Mouse (Mus musculus) erythroblast, embryonic 14.5 days (primary cell): ENCODE results near the gene Snd1. TPM values are rescaled to one million over a fixed set of nuclear protein-coding genes. Genes with fewer than 3 reads are reported as not detected.

Experiments used
- H3K27me3 ChIP-seq: 2 replicates; pipeline ENCODE4 v1.6.1; 2012; ENCODE audit warnings: inconsistent platforms; ENCODE audit not compliant: control insufficient read depth
- H3K36me3 ChIP-seq: 2 replicates; pipeline ENCODE4 v1.6.1; 2012; ENCODE audit warnings: mild to moderate bottlenecking, inconsistent platforms; ENCODE audit not compliant: control insufficient read depth
- H3K4me1 ChIP-seq: 2 replicates; pipeline ENCODE4 v1.6.1; 2012; ENCODE audit warnings: inconsistent platforms; ENCODE audit not compliant: control insufficient read depth
- H3K4me3 ChIP-seq: replicated peaks from 2 replicates; pipeline ENCODE3; 2012; ENCODE audit warnings: moderate library complexity, mild to moderate bottlenecking, inconsistent platforms
- H3K9me3 ChIP-seq: 2 replicates; pipeline ENCODE4 v1.6.1; 2012; ENCODE audit warnings: low read length, inconsistent platforms, mixed read lengths; ENCODE audit not compliant: control insufficient read depth
- GATA1 ChIP-seq: IDR thresholded peaks from 2 replicates; pipeline ENCODE4 v1.6.1; 2012; ENCODE audit warnings: low read length, inconsistent platforms, mixed read lengths
- TAL1 ChIP-seq: IDR thresholded peaks from 3 replicates; pipeline ENCODE4 v1.6.1; 2012; ENCODE audit warnings: low read length, inconsistent platforms, mixed read lengths
- polyA plus RNA-seq: library from polyadenylated mRNA; stranded (reverse); fragments of >175 nt; gene quantifications from 2 replicates; pipeline ENCODE4 v1.2.3, GENCODE M21; 2012

Snd1 gene
- polyA plus RNA-seq, 1 experiment = 1.9 TPM

DNA sequence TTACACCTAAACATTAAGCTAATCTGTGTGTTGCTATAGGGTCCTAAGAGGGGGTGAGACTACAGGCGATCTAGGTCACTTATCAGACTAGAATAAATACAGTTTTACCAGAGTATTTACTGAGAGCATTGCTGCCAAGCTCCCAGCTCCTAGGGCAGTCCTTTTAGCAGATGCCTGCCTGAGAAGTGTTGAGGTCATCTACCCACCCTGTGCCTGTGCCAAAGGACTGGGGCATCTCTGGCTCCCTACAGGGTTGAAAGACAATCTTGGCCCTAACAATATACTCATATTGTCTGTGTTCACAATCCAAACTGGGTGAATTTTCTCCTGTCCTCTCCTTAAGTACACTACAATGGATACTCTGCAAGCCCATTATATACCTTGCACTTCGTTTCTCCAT, 340.0 kb downstream of the Snd1 start:
- Histone ChIP-seq H3K27me3 (no peaks in the 10 kb centered on the region), H3K4me3 (no peak overlapping the region), H3K4me1 (no peaks in the 10 kb centered on the region), H3K36me3 (no peaks in the 10 kb centered on the region), H3K9me3 (no peaks in the 10 kb centered on the region)
- TF ChIP-seq GATA1 = no peak
- no peak for TF ChIP-seq TAL1

DNA sequence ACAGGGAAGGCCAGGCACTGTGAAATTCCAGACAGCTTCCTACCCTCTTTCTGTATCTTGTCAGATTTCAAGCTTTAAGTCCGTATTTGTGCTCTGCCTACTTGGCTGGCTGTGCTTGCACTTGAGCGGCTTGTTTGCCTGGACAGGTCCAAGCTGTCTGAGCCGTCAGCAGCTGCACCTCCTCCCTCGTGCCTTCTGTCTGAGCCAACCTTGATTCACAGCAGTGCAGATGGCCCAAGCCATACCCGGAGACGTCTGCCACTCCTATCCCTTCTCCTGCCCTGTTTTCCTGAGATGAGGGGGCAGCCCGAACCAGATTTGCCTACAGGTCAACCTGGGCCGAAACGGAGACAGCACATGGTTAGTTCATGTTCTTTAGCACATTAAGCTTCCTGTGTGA, 342.1 kb downstream of the Snd1 start:
- no peaks in the 10 kb centered on the region for H3K36me3 ChIP-seq
- H3K27me3 ChIP-seq = no peaks in the 10 kb centered on the region
- H3K4me1 ChIP-seq = no peaks in the 10 kb centered on the region
- TF ChIP-seq GATA1 = no peak
- no peak for TF ChIP-seq TAL1
- no peak overlapping the region for H3K4me3 ChIP-seq
- no peaks in the 10 kb centered on the region for H3K9me3 ChIP-seq

DNA sequence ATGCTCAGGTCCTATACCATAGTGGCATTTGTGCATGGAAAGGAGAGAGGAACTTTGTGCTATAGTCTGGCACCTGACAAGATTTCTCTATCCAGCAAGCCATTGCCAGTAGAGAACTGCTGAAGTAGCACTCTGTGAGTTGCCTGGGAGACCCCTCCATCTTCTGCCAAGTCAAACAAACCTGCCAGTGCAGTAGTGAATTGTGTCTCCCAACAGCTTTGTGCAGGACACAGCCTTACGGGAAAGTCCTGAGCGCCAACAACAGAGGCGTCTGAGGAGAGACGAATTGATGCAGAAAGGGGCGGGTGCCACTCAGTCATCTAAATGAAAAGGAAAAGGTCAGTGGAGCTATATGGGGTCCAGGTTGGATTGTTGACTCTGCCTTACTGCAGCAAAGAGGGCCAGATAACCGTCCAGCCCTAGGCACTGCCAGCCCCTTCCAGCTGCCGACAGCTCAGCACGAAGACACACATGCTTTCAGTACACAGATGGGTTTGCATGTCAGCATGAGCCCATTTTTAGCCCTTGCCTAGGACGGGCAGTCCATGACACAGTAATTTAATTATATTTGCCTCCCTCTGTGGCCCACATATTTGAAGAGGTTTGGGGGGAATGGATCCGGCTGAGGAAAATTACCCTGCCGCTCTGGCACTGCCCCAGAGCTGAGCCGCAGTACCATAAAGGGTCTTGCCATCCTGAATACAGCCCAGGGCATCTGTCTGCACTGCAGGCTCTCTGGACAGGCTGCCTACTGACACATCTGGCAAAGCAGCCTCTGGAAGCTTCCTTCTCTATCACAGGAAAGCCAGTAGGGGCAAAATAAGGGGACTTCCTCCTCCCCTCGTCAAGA, 344.8 kb downstream of the Snd1 start:
- Histone ChIP-seq H3K4me3 (no peak overlapping the region), H3K4me1 (no peaks in the 10 kb centered on the region)

DNA sequence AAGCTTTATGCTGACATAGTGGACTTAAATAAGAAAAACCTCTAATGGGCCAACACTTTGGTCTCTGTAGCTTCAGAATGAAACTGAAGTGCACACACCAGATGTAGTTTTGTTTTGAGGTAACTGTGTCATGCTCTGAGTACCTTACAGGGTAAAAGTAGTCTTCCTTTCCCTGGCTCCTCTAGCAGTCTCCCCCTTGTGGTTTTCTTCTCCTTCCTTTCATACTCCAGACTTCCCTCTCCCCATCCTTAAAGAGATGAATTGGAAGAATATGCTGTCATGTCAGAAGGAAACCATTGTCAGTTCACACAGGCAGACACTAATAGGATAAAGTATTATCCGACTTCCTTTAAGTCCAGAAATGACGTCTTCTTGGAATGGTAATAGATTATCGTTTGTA, 347.4 kb downstream of the Snd1 start:
- H3K4me1 ChIP-seq = no peaks in the 10 kb centered on the region
- no peaks in the 10 kb centered on the region; the same call in 1 of the 2 replicates for H3K36me3 ChIP-seq
- no peak overlapping the region for H3K4me3 ChIP-seq
- no peaks in the 10 kb centered on the region for H3K27me3 ChIP-seq
- no peaks in the 10 kb centered on the region for H3K9me3 ChIP-seq
- TF ChIP-seq GATA1 = no peak
- no peak for TF ChIP-seq TAL1

More for the DNA sequence above, 344.8 kb downstream of the Snd1 start:
- no peaks in the 10 kb centered on the region for H3K27me3 ChIP-seq
- H3K36me3 ChIP-seq = no peaks in the 10 kb centered on the region
- TF ChIP-seq GATA1 = no peak
- no peak for TF ChIP-seq TAL1
- no peaks in the 10 kb centered on the region for H3K9me3 ChIP-seq

DNA sequence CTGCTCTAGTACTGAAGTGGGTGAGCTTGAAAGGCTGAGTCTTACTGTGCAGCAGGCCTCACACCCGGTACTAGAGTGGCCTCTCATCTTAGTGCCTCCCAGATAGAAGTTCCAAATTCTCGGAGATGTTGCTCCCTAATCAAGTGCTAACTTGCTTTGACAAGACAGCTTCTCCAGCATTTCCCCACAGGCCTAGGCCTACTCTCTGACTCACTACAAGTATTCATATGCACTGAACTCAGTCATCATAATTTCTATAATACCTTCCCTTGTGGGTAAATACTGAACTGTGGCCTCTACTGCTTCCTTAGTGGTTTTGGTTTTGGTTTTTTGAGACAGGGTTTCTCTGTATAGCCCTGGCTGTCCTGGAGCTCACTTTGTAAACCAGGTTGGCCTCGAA, 348.4 kb downstream of the Snd1 start:
- Histone ChIP-seq H3K4me3 (no peak overlapping the region), H3K9me3 (no peaks in the 10 kb centered on the region), H3K36me3 (no peaks in the 10 kb centered on the region; the same call in 1 of the 2 replicates), H3K4me1 (no peaks in the 10 kb centered on the region), H3K27me3 (no peaks in the 10 kb centered on the region)
- TF ChIP-seq TAL1 = no peak
- TF ChIP-seq GATA1 = no peak

DNA sequence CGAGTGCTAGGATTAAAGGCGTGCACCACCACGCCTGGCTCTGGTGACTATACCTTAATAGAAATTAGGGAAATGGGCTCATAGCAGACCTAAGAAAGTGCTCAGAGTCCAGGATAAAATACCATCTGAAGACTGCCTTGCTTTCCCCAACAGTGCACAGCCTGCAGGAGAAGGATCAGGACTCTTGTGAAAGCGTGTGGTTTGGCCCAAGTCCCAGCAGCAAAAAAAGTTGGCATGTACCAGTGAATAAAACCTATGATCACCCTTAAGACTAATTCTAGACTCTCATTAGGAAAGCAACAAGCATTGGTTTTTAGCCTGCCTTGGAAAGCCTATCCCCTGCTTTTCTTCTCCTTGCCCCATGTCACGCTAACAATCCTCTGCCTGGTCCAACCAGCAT, 348.9 kb downstream of the Snd1 start:
- H3K36me3 ChIP-seq = no peaks in the 10 kb centered on the region; the same call in 1 of the 2 replicates
- no peak for TF ChIP-seq TAL1
- no peak for TF ChIP-seq GATA1
- no peaks in the 10 kb centered on the region for H3K4me1 ChIP-seq

DNA sequence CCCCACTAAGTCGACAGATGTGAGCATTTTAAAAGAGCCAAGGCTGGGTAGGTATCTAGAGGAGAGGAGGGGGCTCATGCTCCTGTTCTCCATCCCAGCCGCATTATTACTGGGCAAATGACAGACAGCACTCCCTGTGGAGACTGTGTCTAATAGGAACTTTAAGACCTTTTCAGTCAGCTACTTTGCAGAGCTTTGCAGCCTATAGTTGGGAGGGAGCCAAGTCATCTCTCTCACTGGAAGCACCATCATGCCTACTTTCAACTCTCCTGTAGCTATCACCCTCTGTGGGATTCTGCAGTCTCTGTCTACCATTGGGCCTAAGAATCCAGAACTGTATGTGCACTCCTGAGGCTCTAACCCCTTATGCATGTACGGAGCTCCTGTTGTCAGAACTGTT, 351.0 kb downstream of the Snd1 start:
- Histone ChIP-seq H3K27me3 (peaks cover 13% of the 10 kb centered on the region), H3K36me3 (peaks cover 6% of the 10 kb centered on the region; the same call in 1 of the 2 replicates), H3K4me1 (no peaks in the 10 kb centered on the region), H3K9me3 (no peaks in the 10 kb centered on the region), H3K4me3 (no peak overlapping the region)
- TF ChIP-seq GATA1 = no peak
- TF ChIP-seq TAL1 = no peak

More for the DNA sequence above, 348.9 kb downstream of the Snd1 start:
- H3K27me3 ChIP-seq = no peaks in the 10 kb centered on the region
- H3K4me3 ChIP-seq = no peak overlapping the region
- H3K9me3 ChIP-seq = no peaks in the 10 kb centered on the region

DNA sequence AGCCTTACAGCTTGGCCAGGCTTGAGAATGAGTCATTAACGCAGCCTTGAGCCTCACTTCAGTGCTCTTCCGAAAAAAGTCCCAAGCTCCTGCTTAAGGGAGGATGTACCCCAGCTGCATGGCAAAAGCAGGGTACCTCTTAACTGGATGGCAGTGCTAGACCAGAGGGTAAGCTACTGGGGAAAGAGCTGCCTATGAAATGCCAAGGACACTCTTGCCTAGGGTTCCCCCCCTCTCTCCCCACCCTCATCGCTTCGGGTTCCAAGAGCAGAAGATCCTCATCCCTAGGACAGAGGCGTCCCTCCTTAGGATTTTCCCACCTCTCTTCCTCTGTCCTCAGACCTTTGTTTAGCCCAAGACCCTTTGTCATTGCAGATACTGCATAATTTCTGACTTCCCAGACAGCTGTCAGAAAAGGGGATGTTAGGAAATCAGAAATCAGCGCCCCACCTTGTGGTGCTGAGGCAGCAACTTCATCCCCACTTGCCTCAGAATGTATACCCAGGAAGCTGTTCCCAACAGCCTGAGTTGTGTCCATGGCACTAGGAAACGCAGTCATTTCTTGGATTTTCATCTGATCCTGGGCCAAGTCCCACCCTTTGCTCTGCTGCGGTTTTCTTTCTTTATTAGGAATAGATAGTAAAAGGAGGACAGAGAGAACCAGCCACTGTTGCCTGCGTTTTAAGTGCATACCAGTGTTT, 351.9 kb downstream of the Snd1 start:
- Histone ChIP-seq H3K27me3 (peaks cover 23% of the 10 kb centered on the region), H3K36me3 (peaks cover 6% of the 10 kb centered on the region; the same call in 1 of the 2 replicates), H3K4me1 (peaks cover 3% of the 10 kb centered on the region), H3K9me3 (no peaks in the 10 kb centered on the region), H3K4me3 (no peak overlapping the region)
- TF ChIP-seq GATA1 = no peak

DNA sequence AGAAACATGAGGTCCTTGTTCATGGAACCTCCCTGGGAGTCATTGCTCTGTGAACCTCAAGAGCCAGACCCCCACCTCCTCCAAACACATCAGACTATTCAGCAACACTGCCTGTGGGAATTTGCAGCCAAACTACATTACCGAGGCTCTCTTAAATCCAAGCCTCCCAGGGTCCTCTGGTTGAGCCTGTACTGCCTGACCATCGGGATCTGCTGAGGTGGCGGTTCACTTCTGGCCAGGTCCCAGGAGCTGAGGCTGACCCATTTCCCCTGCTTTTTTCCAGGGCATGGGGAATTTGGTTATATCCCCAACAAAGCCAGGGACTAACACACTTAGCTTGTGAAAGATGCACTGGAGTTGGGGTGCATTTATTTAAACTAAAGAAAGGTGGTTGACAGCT, 352.6 kb downstream of the Snd1 start:
- Histone ChIP-seq H3K36me3 (peaks cover 6% of the 10 kb centered on the region; the same call in 1 of the 2 replicates), H3K9me3 (no peaks in the 10 kb centered on the region; the same call in 1 of the 2 replicates), H3K27me3 (peaks cover 30% of the 10 kb centered on the region), H3K4me1 (peaks cover 8% of the 10 kb centered on the region), H3K4me3 (no peak overlapping the region)
- TF ChIP-seq GATA1 = no peak
- no peak for TF ChIP-seq TAL1
